Mouse (Mus musculus) hindbrain, embryonic 11.5 days (tissue): ENCODE data around the gene Gm10277. TPM values are rescaled to one million over a fixed set of nuclear protein-coding genes. Genes with fewer than 3 reads are reported as not detected.
"Not testable (repeated sequence)": the region's sequence is repeated elsewhere in the genome, so short reads cannot be mapped to it uniquely, and the experiment has no call there.

Experiments used
- ATAC-seq: fragments of 200-750 bp; cut with Nextera tagmentation; 2 replicates; pipeline ENCODE4 v1.8.0; 2017; ENCODE audit warnings: mild to moderate bottlenecking, moderate TSS enrichment, moderate library complexity; ENCODE audit not compliant: low FRiP score
- DNase-seq: peaks from one replicate; pipeline ENCODE4 v3.0.0-alpha.2; 2015; ENCODE audit warnings: low spot score
- H3K27ac ChIP-seq: fragments of 300-500 bp; sonication (generic); 2 replicates; pipeline ENCODE4 v1.5.1; 2014; ENCODE audit warnings: mild to moderate bottlenecking, low read depth, low read length
- H3K27me3 ChIP-seq: fragments of 300-500 bp; sonication (generic); 2 replicates; pipeline ENCODE4 v1.6.1; 2014; ENCODE audit warnings: mild to moderate bottlenecking, low read length, moderate library complexity, mixed read lengths; ENCODE audit not compliant: control insufficient read depth, insufficient read depth
- H3K36me3 ChIP-seq: fragments of 300-500 bp; sonication (generic); 2 replicates; pipeline ENCODE4 v1.6.1; 2014; ENCODE audit warnings: mild to moderate bottlenecking, low read length, moderate library complexity, mixed read lengths; ENCODE audit not compliant: control insufficient read depth, insufficient read depth
- H3K4me1 ChIP-seq: fragments of 300-500 bp; sonication (generic); replicated peaks from 2 replicates; pipeline ENCODE4 v1.6.1; 2014; ENCODE audit warnings: low read length, mixed read lengths; ENCODE audit not compliant: control insufficient read depth, insufficient read depth
- H3K4me2 ChIP-seq: fragments of 300-500 bp; sonication (generic); replicated peaks from 2 replicates; pipeline ENCODE4 v1.6.1; 2014; ENCODE audit warnings: mild to moderate bottlenecking, low read depth, low read length
- H3K4me3 ChIP-seq: fragments of 300-500 bp; sonication (generic); 2 replicates; pipeline ENCODE4 v1.5.1; 2014; ENCODE audit warnings: low read depth, low read length
- H3K9ac ChIP-seq: fragments of 300-500 bp; sonication (generic); 2 replicates; pipeline ENCODE4 v1.6.1; 2014; ENCODE audit warnings: low read depth, low read length
- H3K9me3 ChIP-seq: fragments of 300-500 bp; sonication (generic); 2 replicates; pipeline ENCODE4 v1.6.1; 2016; ENCODE audit warnings: low read length; ENCODE audit not compliant: control insufficient read depth
- WGBS: fragments of 180-500 bp; shearing (Covaris S2); extraction: QIAGEN DNeasy Blood & Tissue Kit; methylation state at CpG from one replicate; pipeline ENCODE4 v1.1.7; 2014; 5-methylcytosine and 5-hydroxymethylcytosine counted together
- polyA plus RNA-seq: library from polyadenylated mRNA; unstranded; fragments of >200 nt; fragmentation: Nextera tagmentation; extraction: Ambion mirVana; gene quantifications from 2 replicates; pipeline ENCODE4 v1.2.1, GENCODE M21; 2014

Gene Gm10277
- polyA plus RNA-seq, 1 experiment from 2014 or later, result 0.96 TPM

- Histone ChIP-seq H3K4me3 (peak within 1 kb of the TSS; percentile 92), H3K9me3 (no peaks in the 10 kb centered on the region), H3K4me2 (peak within 1 kb of the TSS; percentile 89), H3K36me3 (no peaks in the 10 kb centered on the region), H3K27ac (peak within 1 kb of the TSS; percentile 93), H3K27me3 (no peaks in the 10 kb centered on the region; the same call in 1 of the 2 replicates), H3K9ac (peak within 1 kb of the TSS; percentile 99), H3K4me1 (peaks cover 16% of the 10 kb centered on the region)
- ATAC-seq, result peak; percentile 85
- DNase-seq, result peak; percentile 97
- WGBS, result 3% methylated on average over 52 of the region's 79 CpGs
These were observed 24.5 kb downstream of the Gm10277 start, which contains the start of gene Myo18a for GRCm38 (mm10) chr11:77762783-77763672. Gene Myo18a (plus strand): TSS chr11:77763246.

- no peak overlapping the region for H3K27ac ChIP-seq
- WGBS, result 85% methylated on average over 4 of the region's 4 CpGs
- no peak overlapping the region for H3K4me2 ChIP-seq
- DNase-seq (no peak), ATAC-seq (no peak)
- H3K9ac ChIP-seq, result no peak overlapping the region
- no peaks in the 10 kb centered on the region; the same call in 1 of the 2 replicates for H3K27me3 ChIP-seq
- peaks cover 5% of the 10 kb centered on the region; the same call in 1 of the 2 replicates for H3K4me1 ChIP-seq
- H3K9me3 ChIP-seq, result no peaks in the 10 kb centered on the region
- no peak overlapping the region for H3K4me3 ChIP-seq
- H3K36me3 ChIP-seq, result no peaks in the 10 kb centered on the region
These were observed 27.5 kb downstream of the Gm10277 start for GRCm38 (mm10) chr11:77760031-77760430.

- Histone ChIP-seq H3K4me2 (no peak overlapping the region), H3K27ac (no peak overlapping the region), H3K9me3 (no peaks in the 10 kb centered on the region), H3K4me3 (no peak overlapping the region), H3K36me3 (no peaks in the 10 kb centered on the region), H3K4me1 (no peaks in the 10 kb centered on the region), H3K27me3 (no peaks in the 10 kb centered on the region), H3K9ac (no peak overlapping the region)
- ATAC-seq, result no peak
- DNase-seq, result no peak
- 81% methylated on average over 3 of the region's 3 CpGs for WGBS
These were observed 34.1 kb downstream of the Gm10277 start for GRCm38 (mm10) chr11:77753469-77753868.

- Histone ChIP-seq H3K27ac (no peak overlapping the region), H3K36me3 (no peaks in the 10 kb centered on the region), H3K27me3 (no peaks in the 10 kb centered on the region), H3K4me1 (no peaks in the 10 kb centered on the region), H3K9ac (no peak overlapping the region), H3K9me3 (no peaks in the 10 kb centered on the region), H3K4me3 (no peak overlapping the region), H3K4me2 (no peak overlapping the region)
- no peak for ATAC-seq
- DNase-seq, result no peak
- 83% methylated on average over 5 of the region's 5 CpGs for whole genome bisulfite sequencing
These were observed 35.0 kb downstream of the Gm10277 start for GRCm38 (mm10) chr11:77752525-77752924.

- Histone ChIP-seq H3K9me3 (no peaks in the 10 kb centered on the region), H3K9ac (no peak overlapping the region), H3K27ac (no peak overlapping the region), H3K4me3 (no peak overlapping the region), H3K27me3 (no peaks in the 10 kb centered on the region), H3K4me2 (no peak overlapping the region), H3K4me1 (no peaks in the 10 kb centered on the region), H3K36me3 (no peaks in the 10 kb centered on the region)
- 88% methylated on average over 5 of the region's 5 CpGs for WGBS
- no peak for DNase-seq
- ATAC-seq, result no peak
These were observed 38.6 kb downstream of the Gm10277 start for GRCm38 (mm10) chr11:77748996-77749395.

GRCm38 (mm10) chr11:77747103-77747502, 40.4 kb downstream of the Gm10277 start:
- not testable (repeated sequence) for ATAC-seq, H3K27ac ChIP-seq

GRCm38 (mm10) chr11:77746652-77747051, 40.9 kb downstream of the Gm10277 start:
- H3K36me3 ChIP-seq, result no peaks in the 10 kb centered on the region
- no peaks in the 10 kb centered on the region for H3K9me3 ChIP-seq
- H3K4me2 ChIP-seq, result no peak overlapping the region
- H3K4me1 ChIP-seq, result no peaks in the 10 kb centered on the region
- DNase-seq (no peak), ATAC-seq (no peak)
- no peak overlapping the region for H3K9ac ChIP-seq
- no peak overlapping the region for H3K4me3 ChIP-seq
- no peak overlapping the region for H3K27ac ChIP-seq
- WGBS, result 84% methylated on average over 4 of the region's 4 CpGs
- H3K27me3 ChIP-seq, result no peaks in the 10 kb centered on the region

More at GRCm38 (mm10) chr11:77747103-77747502, 40.4 kb downstream of the Gm10277 start:
- not testable (repeated sequence) for H3K36me3 ChIP-seq, DNase-seq, H3K9ac ChIP-seq, H3K27me3 ChIP-seq, H3K4me2 ChIP-seq, H3K4me3 ChIP-seq, H3K4me1 ChIP-seq, H3K9me3 ChIP-seq
- 98% methylated on average over 13 of the region's 15 CpGs for WGBS

- Histone ChIP-seq H3K4me3 (no peak overlapping the region), H3K27ac (no peak overlapping the region), H3K36me3 (no peaks in the 10 kb centered on the region), H3K9ac (no peak overlapping the region), H3K4me2 (no peak overlapping the region), H3K4me1 (no peaks in the 10 kb centered on the region), H3K27me3 (no peaks in the 10 kb centered on the region), H3K9me3 (no peaks in the 10 kb centered on the region)
- no peak for DNase-seq
- no peak for ATAC-seq
- WGBS, result 34% methylated on average over 6 of the region's 6 CpGs
These were observed 43.6 kb downstream of the Gm10277 start for GRCm38 (mm10) chr11:77743966-77744365.

GRCm38 (mm10) chr11:77738555-77738954, 49.0 kb downstream of the Gm10277 start:
- no peak overlapping the region for H3K27ac ChIP-seq
- H3K4me1 ChIP-seq, result no peaks in the 10 kb centered on the region
- DNase-seq (no peak), ATAC-seq (no peak)
- no peak overlapping the region for H3K4me3 ChIP-seq
- 55% methylated on average over 7 of the region's 7 CpGs for WGBS
- H3K4me2 ChIP-seq, result no peak overlapping the region
- no peaks in the 10 kb centered on the region for H3K36me3 ChIP-seq
- H3K9me3 ChIP-seq, result no peaks in the 10 kb centered on the region
- H3K27me3 ChIP-seq, result no peaks in the 10 kb centered on the region
- no peak overlapping the region for H3K9ac ChIP-seq
